Mouse (Mus musculus): ENCODE measurements around the gene Opa1. TPM values are rescaled to one million over a fixed set of nuclear protein-coding genes. Genes with fewer than 3 reads are reported as not detected.

Opa1 gene
- polyA plus RNA-seq, 1 experiment from 2014 or later, result 33.1 TPM

DNA sequence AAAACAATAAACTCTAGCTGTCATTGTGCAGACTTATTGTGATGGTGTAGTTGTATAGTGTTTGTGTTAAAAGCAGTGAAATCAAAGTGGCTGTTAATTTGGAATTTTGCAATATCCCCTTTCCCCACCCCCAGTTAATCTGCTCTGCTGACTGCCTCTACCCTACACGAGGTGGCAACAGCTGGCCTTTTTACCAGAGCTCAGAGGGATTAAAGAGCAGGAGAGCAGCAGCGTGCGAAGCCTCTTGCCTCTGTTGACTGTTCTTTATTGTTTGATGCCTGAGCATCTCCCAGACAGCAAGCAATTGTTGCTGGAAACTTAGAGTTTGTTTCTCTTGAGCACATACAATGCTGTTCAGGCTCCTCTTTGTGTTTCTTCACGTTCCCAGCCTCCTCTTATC lies 56.6 kb downstream of the Opa1 start:
- Histone ChIP-seq H3K36me3 (ENCODE audit: insufficient read depth, low read length) (peaks cover 15% of the 10 kb centered on the region), H3K27me3 (ENCODE audit: insufficient read depth, low read length) (no peaks in the 10 kb centered on the region), H3K9me3 (ENCODE audit: low read length) (no peaks in the 10 kb centered on the region), H3K4me3 (ENCODE audit: low read length) (no peak overlapping the region), H3K4me2 (replicated peaks; ENCODE audit: low read depth, low read length) (no peak overlapping the region), H3K27ac (ENCODE audit: low read length) (no peak overlapping the region), H3K9ac (replicated peaks; ENCODE audit: low read length) (no peak overlapping the region), H3K4me1 (ENCODE audit: insufficient read depth, low read length) (no peaks in the 10 kb centered on the region)
- no peak for ATAC-seq (ENCODE audit: low FRiP score, low TSS enrichment)
- WGBS, result 52% methylated on average over 4 of the region's 4 CpGs

DNA sequence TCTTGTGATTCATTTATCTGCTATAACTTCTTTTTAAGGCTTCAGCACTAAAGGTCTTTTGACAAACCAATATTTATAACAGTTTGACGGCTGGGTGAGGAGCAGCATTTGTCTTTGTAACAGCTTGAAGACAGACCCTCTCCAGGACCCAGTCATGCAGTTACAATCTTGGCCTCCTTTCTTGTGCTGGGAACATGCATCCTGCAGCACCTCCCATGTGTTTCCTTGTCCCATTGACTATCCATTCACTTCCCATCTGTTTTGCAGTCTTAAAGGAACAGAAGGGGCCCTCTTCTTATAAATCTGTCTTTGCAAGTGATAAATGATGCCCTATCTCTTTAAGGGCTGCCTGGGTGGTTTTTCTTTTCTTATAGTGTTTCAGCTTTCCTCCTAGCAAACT lies 63.2 kb downstream of the Opa1 start:
- H3K4me3 ChIP-seq (ENCODE audit: low read length), result no peak overlapping the region
- no peak for ATAC-seq (ENCODE audit: low FRiP score, low TSS enrichment)
- 9% methylated on average over 1 of the region's 1 CpGs for WGBS
- no peaks in the 10 kb centered on the region for H3K27me3 ChIP-seq (ENCODE audit: insufficient read depth, low read length)
- H3K4me1 ChIP-seq (ENCODE audit: insufficient read depth, low read length), result no peaks in the 10 kb centered on the region
- H3K36me3 ChIP-seq (ENCODE audit: insufficient read depth, low read length), result peaks cover 13% of the 10 kb centered on the region
- no peak overlapping the region for H3K27ac ChIP-seq (ENCODE audit: low read length)
- no peak overlapping the region for H3K4me2 ChIP-seq (replicated peaks; ENCODE audit: low read depth, low read length)
- H3K9me3 ChIP-seq (ENCODE audit: low read length), result no peaks in the 10 kb centered on the region
- H3K9ac ChIP-seq (replicated peaks; ENCODE audit: low read length), result no peak overlapping the region

DNA sequence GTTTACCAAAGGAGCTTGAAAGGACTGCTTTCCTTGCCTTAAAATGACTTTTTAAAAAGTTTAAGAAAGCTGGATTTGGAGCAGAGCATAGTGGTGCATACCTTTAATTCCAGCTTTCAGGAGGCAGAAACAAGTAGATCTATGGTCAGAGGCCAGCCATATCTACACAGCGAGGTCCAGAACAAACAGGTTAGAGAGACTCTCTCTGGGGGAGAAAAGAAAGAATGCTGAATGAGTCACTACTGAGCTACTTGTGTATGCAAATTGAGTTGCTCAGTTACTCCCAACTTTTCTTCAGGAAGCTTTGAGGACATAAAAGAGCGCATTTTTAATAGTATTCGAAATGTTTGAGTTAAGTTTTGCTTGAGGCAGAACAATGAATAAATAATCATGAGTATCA lies 65.7 kb downstream of the Opa1 start:
- peaks cover 13% of the 10 kb centered on the region for H3K36me3 ChIP-seq (ENCODE audit: insufficient read depth, low read length)
- no peak overlapping the region for H3K9ac ChIP-seq (replicated peaks; ENCODE audit: low read length)
- H3K4me1 ChIP-seq (ENCODE audit: insufficient read depth, low read length), result no peaks in the 10 kb centered on the region
- no peak overlapping the region for H3K4me2 ChIP-seq (replicated peaks; ENCODE audit: low read depth, low read length)
- H3K27me3 ChIP-seq (ENCODE audit: insufficient read depth, low read length), result no peaks in the 10 kb centered on the region
- no peak overlapping the region for H3K4me3 ChIP-seq (ENCODE audit: low read length)
- no peaks in the 10 kb centered on the region for H3K9me3 ChIP-seq (ENCODE audit: low read length)
- WGBS, result 74% methylated on average over 3 of the region's 3 CpGs
- peak overlapping the region; percentile 7; the same call in 1 of the 2 replicates for H3K27ac ChIP-seq (ENCODE audit: low read length)
- peak; percentile 65; the same call in 1 of the 2 replicates for ATAC-seq (ENCODE audit: low FRiP score, low TSS enrichment)

DNA sequence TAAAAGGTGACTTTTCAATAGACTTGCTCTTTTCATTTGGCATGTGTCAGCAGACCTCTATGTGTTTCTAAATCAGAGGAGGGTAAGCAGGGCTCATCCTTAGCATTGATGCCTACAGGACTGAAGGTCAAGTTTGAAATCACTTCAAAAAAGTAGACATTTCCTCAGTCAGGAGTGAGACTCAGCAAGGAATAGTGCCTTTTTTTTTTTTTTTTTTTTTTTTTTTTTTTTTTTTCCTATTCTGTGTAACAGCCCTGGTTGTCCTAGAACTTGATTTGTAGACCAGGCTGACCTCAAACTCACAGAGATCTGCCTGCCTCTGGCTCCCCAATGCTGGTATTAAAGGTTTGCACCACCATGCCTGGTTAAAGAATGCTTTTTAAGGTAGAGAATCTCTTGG lies 67.1 kb downstream of the Opa1 start:
- H3K4me1 ChIP-seq (ENCODE audit: insufficient read depth, low read length), result no peaks in the 10 kb centered on the region
- no peaks in the 10 kb centered on the region for H3K9me3 ChIP-seq (ENCODE audit: low read length)
- no peaks in the 10 kb centered on the region for H3K27me3 ChIP-seq (ENCODE audit: insufficient read depth, low read length)
- no peak overlapping the region for H3K9ac ChIP-seq (replicated peaks; ENCODE audit: low read length)
- H3K4me2 ChIP-seq (replicated peaks; ENCODE audit: low read depth, low read length), result no peak overlapping the region
- peaks cover 12% of the 10 kb centered on the region for H3K36me3 ChIP-seq (ENCODE audit: insufficient read depth, low read length)
- H3K4me3 ChIP-seq (ENCODE audit: low read length), result no peak overlapping the region
- ATAC-seq (ENCODE audit: low FRiP score, low TSS enrichment), result no peak
- H3K27ac ChIP-seq (ENCODE audit: low read length), result no peak overlapping the region

- H3K4me2 ChIP-seq (replicated peaks; ENCODE audit: low read depth, low read length), result no peak overlapping the region
- 70% methylated on average over 9 of the region's 9 CpGs for WGBS
- H3K4me3 ChIP-seq (ENCODE audit: low read length), result no peak overlapping the region
- no peaks in the 10 kb centered on the region for H3K27me3 ChIP-seq (ENCODE audit: insufficient read depth, low read length)
- no peaks in the 10 kb centered on the region for H3K9me3 ChIP-seq (ENCODE audit: low read length)
- ATAC-seq (ENCODE audit: low FRiP score, low TSS enrichment), result no peak; the same call in 1 of the 2 replicates
- peaks cover 6% of the 10 kb centered on the region for H3K4me1 ChIP-seq (ENCODE audit: insufficient read depth, low read length)
- no peak overlapping the region for H3K27ac ChIP-seq (ENCODE audit: low read length)
- no peak overlapping the region for H3K9ac ChIP-seq (replicated peaks; ENCODE audit: low read length)
- 0 out of 2 replicates have a peak, but pooled peaks cover under 1% of the 10 kb centered on the region for H3K36me3 ChIP-seq (ENCODE audit: insufficient read depth, low read length)
These were observed 77.2 kb downstream of the Opa1 start for GRCm38 (mm10) chr16:29656187-29656825.

GRCm38 (mm10) chr16:29656901-29657300 lies 77.8 kb downstream of the Opa1 start:
- H3K27me3 ChIP-seq (ENCODE audit: insufficient read depth, low read length), result no peaks in the 10 kb centered on the region
- H3K27ac ChIP-seq (ENCODE audit: low read length), result no peak overlapping the region
- 66% methylated on average over 10 of the region's 10 CpGs for whole genome bisulfite sequencing
- no peaks in the 10 kb centered on the region for H3K9me3 ChIP-seq (ENCODE audit: low read length)
- H3K4me3 ChIP-seq (ENCODE audit: low read length), result no peak overlapping the region
- H3K4me2 ChIP-seq (replicated peaks; ENCODE audit: low read depth, low read length), result no peak overlapping the region
- no peak for ATAC-seq (ENCODE audit: low FRiP score, low TSS enrichment)
- H3K9ac ChIP-seq (replicated peaks; ENCODE audit: low read length), result no peak overlapping the region
- peaks cover 8% of the 10 kb centered on the region for H3K4me1 ChIP-seq (ENCODE audit: insufficient read depth, low read length)
- H3K36me3 ChIP-seq (ENCODE audit: insufficient read depth, low read length), result no peaks in the 10 kb centered on the region

DNA sequence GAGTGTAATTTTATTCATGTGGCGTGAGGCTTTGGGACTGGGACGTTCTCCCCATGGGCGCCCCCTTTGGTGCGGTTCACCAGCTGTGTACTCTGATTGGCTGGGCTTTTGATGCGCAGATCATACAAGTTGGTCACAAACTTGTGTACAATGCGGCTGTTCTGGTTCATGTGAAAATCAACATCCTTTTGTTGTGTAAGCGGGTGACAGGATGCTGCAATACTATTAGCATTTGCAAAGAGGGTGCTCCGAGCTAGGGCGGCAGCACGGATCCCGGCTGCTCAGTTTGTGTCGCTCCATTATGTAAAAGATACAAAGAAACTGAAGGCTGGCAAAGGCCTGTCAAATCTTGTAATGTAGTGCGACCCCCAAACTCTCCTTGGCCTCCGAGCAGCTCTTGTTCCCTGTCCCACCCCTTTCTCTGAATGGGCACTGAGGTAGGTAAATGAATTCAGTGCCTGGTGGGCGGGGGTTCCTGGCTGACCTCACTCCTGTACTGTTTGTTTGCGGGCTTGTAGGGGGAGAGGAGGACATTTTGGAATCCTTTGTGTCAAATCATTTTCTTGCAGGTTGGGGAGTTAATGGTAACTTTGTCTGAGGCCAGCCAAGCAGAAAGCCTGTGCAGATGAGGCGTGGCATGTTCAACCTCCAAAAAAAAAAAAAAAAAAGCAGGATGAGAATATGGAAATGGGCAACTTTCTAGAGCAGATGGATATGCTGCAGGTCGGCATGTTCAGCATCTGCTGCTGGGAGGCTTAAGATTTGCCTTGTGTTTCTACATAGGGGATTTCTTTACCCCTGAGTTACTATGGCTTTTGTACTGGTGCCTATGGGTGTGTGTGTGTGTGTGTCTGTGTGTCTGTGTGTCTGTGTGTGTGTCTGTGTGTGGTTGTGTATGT lies 78.8 kb downstream of the Opa1 start:
- Histone ChIP-seq H3K9me3 (ENCODE audit: low read length) (no peaks in the 10 kb centered on the region), H3K4me2 (replicated peaks; ENCODE audit: low read depth, low read length) (peak overlapping the region; percentile 59), H3K27ac (ENCODE audit: low read length) (0 out of 2 replicates have a peak overlapping the region, but pooled peaks have one; percentile 6), H3K36me3 (ENCODE audit: insufficient read depth, low read length) (no peaks in the 10 kb centered on the region), H3K4me3 (ENCODE audit: low read length) (peak overlapping the region; percentile 31), H3K9ac (replicated peaks; ENCODE audit: low read length) (peak overlapping the region; percentile 39), H3K27me3 (ENCODE audit: insufficient read depth, low read length) (no peaks in the 10 kb centered on the region), H3K4me1 (ENCODE audit: insufficient read depth, low read length) (peaks cover 10% of the 10 kb centered on the region)
- peak; percentile 62; the same call in 1 of the 2 replicates for ATAC-seq (ENCODE audit: low FRiP score, low TSS enrichment)
- 11% methylated on average over 18 of the region's 18 CpGs for WGBS

DNA sequence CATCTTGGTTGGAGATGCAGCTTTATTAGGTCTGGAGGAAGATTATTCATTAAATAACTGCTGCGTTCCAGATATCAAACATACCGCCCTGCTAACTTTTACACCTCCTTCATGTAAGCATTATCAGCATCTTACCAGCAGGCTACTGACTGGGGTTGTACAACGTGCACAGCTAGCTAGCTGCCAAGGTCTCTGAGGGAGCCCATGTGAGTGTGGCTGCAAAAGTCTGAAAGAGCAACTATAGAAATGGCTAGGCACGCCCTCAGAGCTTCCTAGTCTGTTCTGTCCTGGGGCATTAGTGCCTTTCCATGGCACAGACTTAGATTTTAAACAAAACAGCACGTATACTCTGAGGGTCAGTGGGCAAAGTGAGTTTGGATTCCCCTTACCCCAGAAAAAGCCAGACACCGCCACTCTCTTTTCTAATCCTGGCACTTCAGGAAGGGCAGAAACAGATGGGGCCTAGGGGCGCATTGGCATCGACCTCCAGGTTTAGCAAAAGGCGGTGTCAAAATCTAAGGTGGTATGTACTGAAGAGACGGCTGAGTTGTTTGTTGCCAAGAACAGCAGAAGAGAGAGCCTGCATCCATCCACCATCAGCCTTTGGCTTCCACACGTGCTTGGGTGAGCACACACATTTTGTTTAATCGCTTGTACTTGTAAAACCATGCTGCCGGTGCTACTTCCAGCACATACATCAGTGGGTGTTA lies 80.1 kb downstream of the Opa1 start:
- H3K36me3 ChIP-seq (ENCODE audit: insufficient read depth, low read length), result no peaks in the 10 kb centered on the region
- H3K4me1 ChIP-seq (ENCODE audit: insufficient read depth, low read length), result peaks cover 10% of the 10 kb centered on the region
- WGBS, result 83% methylated on average over 13 of the region's 13 CpGs
- H3K9ac ChIP-seq (replicated peaks; ENCODE audit: low read length), result no peak overlapping the region
- no peak overlapping the region for H3K4me3 ChIP-seq (ENCODE audit: low read length)
- no peak overlapping the region for H3K4me2 ChIP-seq (replicated peaks; ENCODE audit: low read depth, low read length)
- no peaks in the 10 kb centered on the region for H3K27me3 ChIP-seq (ENCODE audit: insufficient read depth, low read length)
- H3K27ac ChIP-seq (ENCODE audit: low read length), result no peak overlapping the region
- H3K9me3 ChIP-seq (ENCODE audit: low read length), result no peaks in the 10 kb centered on the region
- ATAC-seq (ENCODE audit: low FRiP score, low TSS enrichment), result no peak

- H3K9ac ChIP-seq (replicated peaks; ENCODE audit: low read length), result no peak overlapping the region
- no peak overlapping the region for H3K4me3 ChIP-seq (ENCODE audit: low read length)
- H3K27me3 ChIP-seq (ENCODE audit: insufficient read depth, low read length), result 0 out of 2 replicates have a peak, but pooled peaks cover 2% of the 10 kb centered on the region
- peak overlapping the region; percentile 35 for H3K27ac ChIP-seq (ENCODE audit: low read length)
- peaks cover 10% of the 10 kb centered on the region; the same call in 1 of the 2 replicates for H3K4me1 ChIP-seq (ENCODE audit: insufficient read depth, low read length)
- no peak overlapping the region for H3K4me2 ChIP-seq (replicated peaks; ENCODE audit: low read depth, low read length)
- WGBS, result 56% methylated on average over 6 of the region's 6 CpGs
- no peaks in the 10 kb centered on the region for H3K9me3 ChIP-seq (ENCODE audit: low read length)
- no peaks in the 10 kb centered on the region for H3K36me3 ChIP-seq (ENCODE audit: insufficient read depth, low read length)
- no peak for ATAC-seq (ENCODE audit: low FRiP score, low TSS enrichment)
These were observed 84.1 kb downstream of the Opa1 start for GRCm38 (mm10) chr16:29663042-29663758.

Measured in kidney, embryonic 16.5 days (tissue).